Mouse (Mus musculus) gastrocnemius, postnatal 25 days (tissue): ENCODE data around the gene Lman2l. TPM values are rescaled to one million over a fixed set of nuclear protein-coding genes. Genes with fewer than 3 reads are reported as not detected.

Experiments used
- DNase-seq: peaks from one replicate; pipeline ENCODE4 v3.0.0; 2022
- long read RNA-seq, 2 experiments: library from polyadenylated mRNA; stranded (forward); transcript quantifications; one replicate each; pipeline ENCODE4 v2.0.0; 2021
- total RNA-seq, 2 experiments: library from RNA; stranded (reverse); gene quantifications; 1 replicate in 1 of 2; 2 replicates in 1 of 2; pipeline ENCODE4 v1.2.3; 2021

Gene Lman2l
- total RNA-seq = 10 to 100 TPM; 18.9 to 21.7 TPM
- long read RNA-seq, experiment 1, transcript Lman2l-204 (8 exons, 3,378 nt) = major isoform, 11 of 18 reads
- long read RNA-seq, experiment 1, transcript Lman2l-202 (9 exons, 2,290 nt) = minor isoform, 6 of 18 reads
- long read RNA-seq, experiment 1, partial matches to known transcripts = 1 of 18 reads
- long read RNA-seq, experiment 1, other reads (novel, unspliced or antisense) = 0 of 18 reads
- long read RNA-seq, experiment 2, transcript Lman2l-202 (9 exons, 2,290 nt) = minor isoform, 18 of 50 reads
- long read RNA-seq, experiment 2, transcript Lman2l-204 (8 exons, 3,378 nt) = major isoform, 22 of 50 reads
- long read RNA-seq, experiment 2, partial matches to known transcripts = 6 of 50 reads
- long read RNA-seq, experiment 2, other reads (novel, unspliced or antisense) = 3 of 50 reads

DNA sequence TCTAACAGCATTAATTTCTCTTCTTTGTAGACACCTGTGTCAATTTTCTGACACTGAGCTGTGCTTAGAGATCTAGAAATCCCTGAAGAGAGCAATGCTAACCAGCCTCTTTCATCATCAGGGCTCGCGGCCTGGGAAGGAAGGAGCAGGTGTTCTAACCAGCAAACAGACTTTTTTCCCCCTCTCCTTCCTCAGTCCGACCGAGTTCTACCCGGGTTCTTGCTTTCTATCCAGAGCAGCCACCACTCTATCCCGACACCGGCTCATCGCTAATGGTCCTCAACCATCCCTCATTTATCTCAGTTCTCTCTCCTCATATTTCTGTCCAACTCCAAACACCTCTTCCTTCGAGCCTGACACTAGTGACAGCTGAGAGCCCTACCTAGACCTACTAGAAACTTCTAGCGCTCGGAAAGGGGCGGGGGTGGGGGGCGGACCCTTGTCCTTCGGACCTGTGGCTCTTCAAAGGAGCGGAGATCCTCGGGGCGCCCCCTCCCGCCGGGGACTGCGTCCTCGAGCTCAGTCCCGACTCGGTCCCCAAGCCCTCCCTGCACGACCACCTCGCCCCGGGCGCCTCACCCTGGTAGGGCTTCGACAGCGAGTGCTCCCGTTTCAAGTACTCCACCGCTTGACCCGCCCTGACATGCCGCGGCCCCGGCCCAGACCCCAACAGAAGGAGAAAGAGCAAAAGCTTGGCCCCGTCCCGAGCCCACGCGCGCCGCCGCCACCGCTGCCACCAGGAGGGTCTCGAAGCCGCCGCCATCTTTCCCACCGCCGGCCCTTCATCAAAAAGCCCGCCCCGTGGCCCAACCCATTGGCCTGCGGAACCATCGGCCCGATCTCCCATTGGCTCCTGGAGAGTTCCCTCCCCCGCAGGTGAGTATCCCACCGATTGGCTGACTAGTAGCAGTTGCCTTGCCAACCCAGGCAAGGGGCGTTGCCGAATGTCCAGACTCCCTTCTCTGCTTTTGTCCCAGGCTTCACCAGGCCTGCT lies at the start of gene Lman2l:
TSS of gene Lman2l (minus strand) at position 801 of the 994 bp plus-strand sequence.
- peak; percentile 95 for DNase-seq

DNA sequence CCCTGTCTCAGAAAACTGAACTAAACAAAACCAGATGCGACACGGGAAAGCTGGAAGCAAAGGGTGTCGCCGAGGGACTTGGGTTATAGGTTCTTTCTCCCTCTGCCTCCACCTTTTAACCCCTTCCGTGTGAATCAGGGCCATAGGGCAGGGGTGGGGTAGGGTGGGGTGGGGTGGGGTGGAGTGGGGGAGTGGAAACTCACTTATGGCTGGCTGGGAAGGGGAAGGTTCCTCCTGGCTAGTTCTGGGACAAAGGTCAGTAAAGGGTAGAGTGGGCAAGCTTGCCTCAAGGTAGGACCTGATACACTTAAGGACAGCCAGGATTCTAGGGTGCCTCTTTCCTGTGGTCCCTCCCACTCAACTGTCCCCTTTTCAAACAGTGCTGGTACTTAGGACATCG lies 48.2 kb upstream of the Lman2l start:
- no peak for DNase-seq

DNA sequence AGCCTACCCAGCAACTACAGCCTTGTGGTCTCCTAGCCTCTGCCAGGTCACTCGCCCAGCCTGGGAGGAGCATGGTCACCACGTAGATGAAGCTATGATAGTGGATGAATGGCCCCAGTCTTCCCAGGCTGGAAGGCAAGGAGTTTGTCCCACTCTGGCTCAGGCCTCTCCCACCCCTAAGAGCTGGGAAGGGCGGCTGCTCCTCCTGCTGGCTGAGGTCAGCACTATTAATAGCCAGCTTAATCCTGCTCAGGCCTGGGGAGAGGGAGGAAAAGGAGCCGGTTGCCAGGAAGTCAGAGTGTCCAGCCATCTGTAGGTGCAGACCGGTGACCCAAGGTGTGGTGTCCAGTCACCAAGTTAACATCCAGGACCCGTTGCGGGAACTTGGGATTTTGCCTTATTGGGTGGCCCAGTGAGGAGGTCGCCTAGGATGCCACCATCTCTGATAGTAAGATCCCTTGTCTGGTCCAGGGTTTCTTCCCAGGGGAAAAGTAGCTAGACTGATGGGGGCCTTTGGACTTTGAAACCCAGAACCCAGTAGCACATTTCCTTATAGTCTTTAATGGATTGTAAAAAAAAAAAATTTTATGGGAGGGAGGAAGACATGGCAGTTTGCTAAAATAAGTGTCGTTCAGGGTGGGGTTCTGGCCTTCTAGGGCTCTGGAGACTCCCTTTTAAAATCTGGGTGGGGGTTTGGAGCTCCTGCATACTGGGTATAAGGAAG lies 47.5 kb upstream of the Lman2l start:
- DNase-seq = peak; percentile 74

GRCm38 (mm10) chr1:36489661-36490060 lies 44.6 kb upstream of the Lman2l start:
- no peak for DNase-seq

GRCm38 (mm10) chr1:36487111-36487510 lies 42.0 kb upstream of the Lman2l start:
- DNase-seq = no peak

- no peak for DNase-seq
Measured at GRCm38 (mm10) chr1:36485080-36485479, 40.0 kb upstream of the Lman2l start.

GRCm38 (mm10) chr1:36483825-36484224 lies 38.8 kb upstream of the Lman2l start:
- no peak for DNase-seq

GRCm38 (mm10) chr1:36479903-36480899 lies 35.1 kb upstream of the Lman2l start:
- DNase-seq = no peak

- DNase-seq = no peak
Measured at GRCm38 (mm10) chr1:36478343-36478795, 33.3 kb upstream of the Lman2l start.

DNA sequence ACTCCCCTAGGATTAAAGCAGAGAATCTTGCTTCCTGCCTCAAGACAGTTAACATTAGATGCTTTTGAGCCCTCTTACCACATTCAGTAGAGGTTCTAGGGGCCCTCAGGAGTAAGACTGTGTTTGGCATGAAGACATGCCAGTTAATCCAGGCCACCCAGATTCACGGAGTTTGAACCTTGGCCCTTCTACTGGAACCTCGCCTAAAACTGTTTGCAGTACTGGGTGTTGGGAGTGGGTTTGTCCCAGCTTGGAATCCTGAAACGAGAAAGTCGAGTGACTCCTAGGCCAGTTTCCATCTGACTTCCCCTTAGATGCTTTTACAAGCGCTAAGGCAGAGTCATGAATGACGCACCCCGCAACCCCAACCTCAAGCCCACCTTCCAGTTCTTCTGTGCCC lies 31.4 kb upstream of the Lman2l start:
- DNase-seq = no peak

DNA sequence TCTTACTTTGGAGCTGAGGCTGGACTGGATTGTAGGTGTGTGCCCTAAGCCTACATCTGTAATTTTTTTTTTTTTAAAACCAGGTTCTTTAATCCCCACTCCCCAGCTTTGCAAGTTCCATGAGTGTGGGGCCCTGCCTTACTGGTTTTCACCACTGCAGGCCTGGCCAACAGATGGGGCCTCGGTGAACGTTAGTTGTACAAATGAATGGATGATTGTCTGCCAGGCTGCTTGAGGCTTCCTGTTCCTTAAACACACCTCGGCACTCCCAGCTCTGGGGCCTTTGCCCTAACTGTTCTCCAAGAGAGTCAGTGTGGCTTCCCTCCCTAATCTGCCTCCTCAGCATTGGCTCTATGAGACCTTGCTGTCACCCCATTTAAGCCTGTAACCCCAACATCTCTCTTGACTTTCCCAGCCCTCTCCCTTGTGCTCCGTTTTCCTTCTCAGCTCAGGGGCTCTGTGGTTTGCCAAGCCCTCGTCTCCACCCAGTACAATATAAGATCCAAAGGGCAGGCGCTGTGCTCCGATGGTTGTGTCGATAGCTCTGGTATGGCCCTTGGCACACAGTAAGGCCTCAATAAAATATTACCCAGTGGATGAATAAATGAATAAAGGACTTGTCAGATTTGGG lies 30.5 kb upstream of the Lman2l start:
- no peak for DNase-seq

DNA sequence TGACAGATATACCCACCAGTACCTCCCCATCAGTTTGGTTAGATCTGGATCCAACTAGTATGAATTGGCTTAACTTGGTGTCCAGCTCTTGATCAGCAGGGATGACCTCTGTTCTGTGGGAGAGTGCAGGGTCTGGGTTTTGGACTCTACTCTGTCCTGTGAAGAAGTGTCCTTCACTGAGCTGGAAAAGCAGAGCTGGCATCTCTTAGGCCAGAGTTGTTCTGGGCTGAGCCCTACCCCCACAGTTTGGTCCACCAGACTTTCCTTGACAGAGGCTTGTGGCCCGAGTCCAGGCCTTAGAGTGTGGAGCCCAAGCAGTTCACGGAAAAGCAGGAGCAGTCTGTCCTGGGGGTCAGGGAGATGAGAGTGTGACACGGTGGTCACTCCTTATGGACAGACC lies 29.6 kb upstream of the Lman2l start:
- no peak for DNase-seq

DNA sequence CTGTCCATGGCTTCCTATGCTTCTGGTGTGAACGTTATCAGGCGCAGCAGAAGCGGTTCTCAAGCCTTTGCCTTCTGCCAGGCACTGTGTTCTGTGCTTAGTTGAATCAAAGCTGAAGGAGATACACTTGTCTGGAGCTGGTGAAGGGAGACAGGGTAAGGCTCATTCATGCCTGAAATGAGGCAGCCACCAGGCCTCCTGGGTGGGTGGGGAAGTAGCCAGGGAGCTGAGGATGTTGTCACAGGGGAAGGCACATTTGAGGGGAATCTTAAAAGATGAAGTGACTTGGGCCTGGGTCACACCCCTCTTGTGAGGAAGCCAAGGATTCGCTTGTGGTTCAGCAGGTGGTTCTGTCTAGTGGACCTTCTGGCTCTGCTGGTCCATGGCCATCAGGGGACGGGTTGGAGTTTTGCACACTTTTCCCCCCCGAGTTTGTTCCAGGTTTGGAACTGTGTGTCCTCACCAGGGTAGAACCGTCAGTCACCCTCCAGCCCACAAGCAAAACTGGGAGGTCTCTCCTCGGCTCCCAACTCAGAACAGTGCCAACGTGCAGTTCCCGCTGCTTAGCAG lies 28.2 kb upstream of the Lman2l start:
- no peak for DNase-seq

- no peak for DNase-seq
Measured at GRCm38 (mm10) chr1:36472106-36472440, 27.0 kb upstream of the Lman2l start.

GRCm38 (mm10) chr1:36471181-36472105 lies 26.4 kb upstream of the Lman2l start, which contains the start of gene Cnnm4:
Gene Cnnm4, plus strand, starts transcription at chr1:36471620.
- peak; percentile 92 for DNase-seq

- DNase-seq = peak; percentile 64
Measured at GRCm38 (mm10) chr1:36469811-36470444, 24.9 kb upstream of the Lman2l start.

GRCm38 (mm10) chr1:36467446-36467845 lies 22.4 kb upstream of the Lman2l start:
- DNase-seq = no peak

- no peak for DNase-seq
Measured at GRCm38 (mm10) chr1:36465641-36466160, 20.6 kb upstream of the Lman2l start.
